11 mouse cellular contexts compared by ENCODE assay signal in the genomic region with DNA sequence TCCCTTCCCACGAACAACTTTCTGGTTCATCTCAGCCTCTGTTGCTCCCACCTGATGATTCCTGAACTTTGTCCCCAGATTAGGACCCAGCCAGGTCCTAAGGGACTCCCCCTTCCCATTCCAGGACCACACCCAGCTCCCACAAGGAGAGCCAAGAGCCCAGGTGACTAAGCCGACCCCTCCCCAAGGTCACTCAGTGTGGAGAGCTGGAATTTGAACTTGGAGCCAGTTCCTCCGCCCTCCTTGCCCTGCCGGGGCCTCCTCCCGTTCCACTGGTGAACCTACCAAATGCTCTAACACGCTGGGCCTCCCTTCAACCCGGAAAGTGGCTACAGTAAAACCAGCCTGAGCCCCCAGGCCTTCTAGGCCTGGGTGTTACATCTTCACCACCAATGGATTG. TPM values are rescaled to one million over a fixed set of nuclear protein-coding genes. Genes with fewer than 3 reads are reported as not detected.
DNase-seq lines count a peak whose midpoint lies in the region; ATAC-seq and TF ChIP-seq lines count a peak whose summit lies in the region.
"Had no signal": no experiment of that assay in that cellular context is flagged by ENCODE, and none has a peak within 500 bp of the region (broad histone marks: within the 10 kb centered on the region; RNA-seq: fewer than 3 reads in every experiment).

No protein-coding gene starts in this region.

- H3K36me3 ChIP-seq in forebrain, embryonic 10.5 days (replicated peaks), result peaks cover 11% of the 10 kb centered on the region
- H3K36me3 ChIP-seq in forebrain, embryonic 15.5 days, result peaks cover 3% of the 10 kb centered on the region; the same call in 1 of the 2 replicates
- no peaks in the 10 kb centered on the region for H3K36me3 ChIP-seq in ES-Bruce4 (ENCODE audit: control insufficient read depth, insufficient read depth, low read length, poor library complexity, severe bottlenecking)
- H3K36me3 ChIP-seq in liver, embryonic 12.5 days, result peaks cover 12% of the 10 kb centered on the region; the same call in 1 of the 2 replicates

- 89% methylated on average over 7 of the region's 7 CpGs for WGBS in forebrain, embryonic 10.5 days
- 87% methylated on average over 7 of the region's 7 CpGs for WGBS in forebrain, embryonic 15.5 days
- WGBS in liver, embryonic 12.5 days (ENCODE audit: insufficient replicate concordance), result 70% methylated on average over 7 of the region's 7 CpGs

- peak overlapping the region; percentile 21; the same call in 1 of the 2 replicates for H3K27ac ChIP-seq in forebrain, embryonic 10.5 days
- no peak overlapping the region for H3K27ac ChIP-seq in forebrain, embryonic 15.5 days (replicated peaks)
- H3K27ac ChIP-seq in ES-Bruce4 (ENCODE audit: insufficient read depth, low read length), result 0 out of 2 replicates have a peak overlapping the region, but pooled peaks have one; percentile 1
- H3K27ac ChIP-seq in liver, embryonic 12.5 days, result peak overlapping the region; percentile 27
- H3K27ac ChIP-seq in layer of hippocampus, adult 2 months, result no peak overlapping the region
- H3K27ac ChIP-seq: embryonic facial prominence, embryonic 12.5 days had no signal

- no peak for TF ChIP-seq POLR2A in ES-Bruce4 (IDR thresholded peaks at IDR 0.05; ENCODE audit: insufficient read depth, low read length)

- no peak overlapping the region for H3K4me2 ChIP-seq in forebrain, embryonic 15.5 days (replicated peaks)
- H3K4me2 ChIP-seq in liver, embryonic 12.5 days, result no peak overlapping the region; the same call in 1 of the 2 replicates

- no peak for ATAC-seq in forebrain, embryonic 15.5 days (replicated peaks)
- ATAC-seq in liver, embryonic 12.5 days, result no peak
- ATAC-seq: hindbrain, embryonic 16.5 days; midbrain, embryonic 16.5 days had no signal

- no peak for TF ChIP-seq CTCF in ES-Bruce4 (IDR thresholded peaks at IDR 0.05; ENCODE audit: low read depth, low read length)
- no peak for TF ChIP-seq CTCF in layer of hippocampus, adult 2 months (conservative IDR thresholded peaks at IDR 0.05)

- H3K9ac ChIP-seq in forebrain, embryonic 15.5 days (replicated peaks), result no peak overlapping the region
- no peak overlapping the region for H3K9ac ChIP-seq in ES-Bruce4 (ENCODE audit: low read depth, poor library complexity, severe bottlenecking)
- H3K9ac ChIP-seq in liver, embryonic 12.5 days, result no peak overlapping the region
- H3K9ac ChIP-seq: embryonic facial prominence, embryonic 12.5 days had no signal

- peak; percentile 84 for TF ChIP-seq EP300 in ES-Bruce4 (IDR thresholded peaks at IDR 0.05; ENCODE audit: insufficient read depth, low read depth, low read length)

- no peak overlapping the region for H3K4me3 ChIP-seq in forebrain, embryonic 10.5 days
- H3K4me3 ChIP-seq in forebrain, embryonic 15.5 days, result no peak overlapping the region
- H3K4me3 ChIP-seq in ES-Bruce4 (ENCODE audit: low read depth, low read length), result peak overlapping the region; percentile 67; the same call in 1 of the 2 replicates
- H3K4me3 ChIP-seq in liver, embryonic 12.5 days, result no peak overlapping the region
- no peak overlapping the region for H3K4me3 ChIP-seq in layer of hippocampus, adult 2 months

- H3K9me3 ChIP-seq in forebrain, embryonic 10.5 days, result no peaks in the 10 kb centered on the region
- H3K9me3 ChIP-seq in forebrain, embryonic 15.5 days, result no peaks in the 10 kb centered on the region
- H3K9me3 ChIP-seq in ES-Bruce4 (replicated peaks; ENCODE audit: control insufficient read depth, insufficient read depth, low read length, poor library complexity, severe bottlenecking), result no peaks in the 10 kb centered on the region
- H3K9me3 ChIP-seq in liver, embryonic 12.5 days (replicated peaks), result no peaks in the 10 kb centered on the region
- H3K9me3 ChIP-seq: embryonic facial prominence, embryonic 12.5 days had no signal

- no peak for DNase-seq in forebrain, embryonic 10.5 days (ENCODE audit: extremely low spot score, low spot score)
- DNase-seq in kidney, adult 8-10 months, result peak; percentile 75 to 78
- DNase-seq in layer of hippocampus, adult 2 months (ENCODE audit: low spot score in 2 of 2), result no peak
- no peak for DNase-seq in adrenal gland, adult (ENCODE audit: inconsistent age in 2 of 2, low spot score in 1 of 2)
- no peak for DNase-seq in cerebellum, postnatal 4 days (ENCODE audit: low spot score in 2 of 2)

- H3K27me3 ChIP-seq in forebrain, embryonic 10.5 days (ENCODE audit: poor library complexity, severe bottlenecking), result peaks cover 45% of the 10 kb centered on the region
- H3K27me3 ChIP-seq in forebrain, embryonic 15.5 days, result no peaks in the 10 kb centered on the region
- H3K27me3 ChIP-seq in ES-Bruce4 (ENCODE audit: control insufficient read depth, insufficient read depth, low read length, poor library complexity, severe bottlenecking), result no peaks in the 10 kb centered on the region
- peaks cover 37% of the 10 kb centered on the region for H3K27me3 ChIP-seq in liver, embryonic 12.5 days (replicated peaks)

- peaks cover 31% of the 10 kb centered on the region for H3K4me1 ChIP-seq in forebrain, embryonic 10.5 days
- H3K4me1 ChIP-seq in forebrain, embryonic 15.5 days, result no peaks in the 10 kb centered on the region
- peaks cover 8% of the 10 kb centered on the region for H3K4me1 ChIP-seq in ES-Bruce4 (ENCODE audit: control insufficient read depth, insufficient read depth, low read length)
- peaks cover 22% of the 10 kb centered on the region for H3K4me1 ChIP-seq in liver, embryonic 12.5 days

RNA-seq across cellular contexts. Expression of gene Eps8l2, which starts 1.3 kb away (rescaled TPM):
- 4.2 and 4.5 TPM in 2 replicates for polyA plus RNA-seq in forebrain, embryonic 10.5 days (2016; fragmentation: Nextera tagmentation; extraction: Ambion mirVana)
- 0.37 and 0.57 TPM in 2 replicates for polyA plus RNA-seq in forebrain, embryonic 15.5 days (2015; fragmentation: Nextera tagmentation; extraction: Ambion mirVana)
- 39.8 and 46.0 TPM in 2 replicates for polyA plus RNA-seq in ES-Bruce4 (2011; ENCODE audit: insufficient read depth, insufficient read length, low read depth, missing spikeins)
- 4.9 and 5.6 TPM in 2 replicates for polyA plus RNA-seq in liver, embryonic 12.5 days (2016; fragmentation: Nextera tagmentation; extraction: Ambion mirVana)
- 1 to 10 TPM; 4.9 to 5.1 TPM for total RNA-seq in layer of hippocampus, adult 2 months (2021)

RNA-seq across cellular contexts. Expression of gene Tmem80, which starts 12.5 kb away (rescaled TPM):
- polyA plus RNA-seq in forebrain, embryonic 10.5 days (2016; fragmentation: Nextera tagmentation; extraction: Ambion mirVana), result 48.2 and 51.0 TPM in 2 replicates
- polyA plus RNA-seq in forebrain, embryonic 15.5 days (2015; fragmentation: Nextera tagmentation; extraction: Ambion mirVana), result 64.1 and 64.3 TPM in 2 replicates
- polyA plus RNA-seq in ES-Bruce4 (2011; ENCODE audit: insufficient read depth, insufficient read length, low read depth, missing spikeins), result 7.0 and 8.2 TPM in 2 replicates
- polyA plus RNA-seq in liver, embryonic 12.5 days (2016; fragmentation: Nextera tagmentation; extraction: Ambion mirVana), result 24.3 and 24.8 TPM in 2 replicates
- total RNA-seq in layer of hippocampus, adult 2 months (2021), result 10 to 100 TPM; 32.9 to 33.7 TPM

RNA-seq across cellular contexts. Expression of gene Deaf1, which starts 12.5 kb away (rescaled TPM):
- polyA plus RNA-seq in forebrain, embryonic 10.5 days (2016; fragmentation: Nextera tagmentation; extraction: Ambion mirVana), result 59.2 and 59.3 TPM in 2 replicates
- polyA plus RNA-seq in forebrain, embryonic 15.5 days (2015; fragmentation: Nextera tagmentation; extraction: Ambion mirVana), result 140 and 142 TPM in 2 replicates
- polyA plus RNA-seq in ES-Bruce4 (2011; ENCODE audit: insufficient read depth, insufficient read length, low read depth, missing spikeins), result 79.2 and 79.4 TPM in 2 replicates
- polyA plus RNA-seq in liver, embryonic 12.5 days (2016; fragmentation: Nextera tagmentation; extraction: Ambion mirVana), result 24.7 and 25.6 TPM in 2 replicates
- total RNA-seq in layer of hippocampus, adult 2 months (2021), result 10 to 100 TPM; 74.1 to 77.0 TPM

RNA-seq across cellular contexts. Expression of gene Drd4, which starts 48.2 kb away (rescaled TPM):
- 0.17 and 0.46 TPM in 2 replicates for polyA plus RNA-seq in forebrain, embryonic 10.5 days (2016; fragmentation: Nextera tagmentation; extraction: Ambion mirVana)
- 0.64 and 0.78 TPM in 2 replicates for polyA plus RNA-seq in forebrain, embryonic 15.5 days (2015; fragmentation: Nextera tagmentation; extraction: Ambion mirVana)
- polyA plus RNA-seq in ES-Bruce4 (2011; ENCODE audit: insufficient read depth, insufficient read length, low read depth, missing spikeins), result 0.21 and 0.65 TPM in 2 replicates
- 0.04 and 0.07 TPM in 2 replicates for polyA plus RNA-seq in liver, embryonic 12.5 days (2016; fragmentation: Nextera tagmentation; extraction: Ambion mirVana)
- under 1 TPM; 0.20 to 0.23 TPM for total RNA-seq in layer of hippocampus, adult 2 months (2021)

RNA-seq across cellular contexts. Expression of gene Taldo1, which starts 52.0 kb away (rescaled TPM):
- 335 and 368 TPM in 2 replicates for polyA plus RNA-seq in forebrain, embryonic 10.5 days (2016; fragmentation: Nextera tagmentation; extraction: Ambion mirVana)
- 375 and 378 TPM in 2 replicates for polyA plus RNA-seq in forebrain, embryonic 15.5 days (2015; fragmentation: Nextera tagmentation; extraction: Ambion mirVana)
- polyA plus RNA-seq in ES-Bruce4 (2011; ENCODE audit: insufficient read depth, insufficient read length, low read depth, missing spikeins), result 210 and 226 TPM in 2 replicates
- polyA plus RNA-seq in liver, embryonic 12.5 days (2016; fragmentation: Nextera tagmentation; extraction: Ambion mirVana), result 516 and 525 TPM in 2 replicates
- 100 to 1,000 TPM; 111 to 114 TPM for total RNA-seq in layer of hippocampus, adult 2 months (2021)

Comparison
In these comparisons a context has a peak if more than half of its experiments do, and no peak if none do; other contexts are left out.
1. H3K27ac ChIP-seq: peak in forebrain, embryonic 10.5 days (single experiment), ES-Bruce4 (single experiment) and liver, embryonic 12.5 days (single experiment); none in forebrain, embryonic 15.5 days (single experiment) and layer of hippocampus, adult 2 months (single experiment).
2. DNase-seq: peak in kidney, adult 8-10 months (2 of 2); none in forebrain, embryonic 10.5 days (single experiment), layer of hippocampus, adult 2 months (0 of 2), adrenal gland, adult (0 of 2) and cerebellum, postnatal 4 days (0 of 2).